Mouse (Mus musculus) stomach, embryonic 16.5 days (tissue): Measurements from ENCODE around the gene Gm44965. TPM values are rescaled to one million over a fixed set of nuclear protein-coding genes. Genes with fewer than 3 reads are reported as not detected.

Experiments used
- ATAC-seq: fragments of 200-750 bp; cut with Nextera tagmentation; 2 replicates; pipeline ENCODE4 v1.8.0; 2017; ENCODE audit warnings: moderate number of reproducible peaks, moderate TSS enrichment; ENCODE audit not compliant: insufficient read depth, low FRiP score
- H3K27ac ChIP-seq: fragments of 300-500 bp; sonication (generic); 2 replicates; pipeline ENCODE4 v1.5.1; 2014; ENCODE audit warnings: low read length
- H3K27me3 ChIP-seq: fragments of 300-500 bp; sonication (generic); 2 replicates; pipeline ENCODE4 v1.6.1; 2014; ENCODE audit warnings: low read length, control low read depth, mixed read lengths; ENCODE audit not compliant: control insufficient read depth, insufficient read depth
- H3K36me3 ChIP-seq: fragments of 300-500 bp; sonication (generic); 2 replicates; pipeline ENCODE4 v1.6.1; 2014; ENCODE audit warnings: low read length; ENCODE audit not compliant: control insufficient read depth, insufficient read depth
- H3K4me1 ChIP-seq: fragments of 300-500 bp; sonication (generic); 2 replicates; pipeline ENCODE4 v1.6.1; 2014; ENCODE audit warnings: low read length, control low read depth, mixed read lengths; ENCODE audit not compliant: control insufficient read depth, insufficient read depth
- H3K4me2 ChIP-seq: fragments of 300-500 bp; sonication (generic); 2 replicates; pipeline ENCODE4 v1.6.1; 2014; ENCODE audit warnings: low read depth, low read length, mixed read lengths
- H3K4me3 ChIP-seq: fragments of 300-500 bp; sonication (generic); replicated peaks from 2 replicates; pipeline ENCODE4 v1.5.1; 2014; ENCODE audit warnings: mild to moderate bottlenecking, low read length
- H3K9ac ChIP-seq: fragments of 300-500 bp; sonication (generic); 2 replicates; pipeline ENCODE4 v1.6.1; 2014; ENCODE audit warnings: low read length
- H3K9me3 ChIP-seq: fragments of 300-500 bp; sonication (generic); replicated peaks from 2 replicates; pipeline ENCODE4 v1.6.1; 2016; ENCODE audit warnings: low read length, control low read depth; ENCODE audit not compliant: control insufficient read depth
- WGBS: fragments of 180-500 bp; shearing (Covaris S2); extraction: QIAGEN DNeasy Blood & Tissue Kit; methylation state at CpG from one replicate; pipeline ENCODE4 v1.1.7; 2014; 5-methylcytosine and 5-hydroxymethylcytosine counted together
- polyA plus RNA-seq: library from polyadenylated mRNA; unstranded; fragments of >200 nt; fragmentation: Nextera tagmentation; extraction: Ambion mirVana; gene quantifications from 2 replicates; pipeline ENCODE4 v1.2.1, GENCODE M21; 2015

Gene Gm44965
- polyA plus RNA-seq, 1 experiment from 2014 or later = 0.70 TPM

DNA sequence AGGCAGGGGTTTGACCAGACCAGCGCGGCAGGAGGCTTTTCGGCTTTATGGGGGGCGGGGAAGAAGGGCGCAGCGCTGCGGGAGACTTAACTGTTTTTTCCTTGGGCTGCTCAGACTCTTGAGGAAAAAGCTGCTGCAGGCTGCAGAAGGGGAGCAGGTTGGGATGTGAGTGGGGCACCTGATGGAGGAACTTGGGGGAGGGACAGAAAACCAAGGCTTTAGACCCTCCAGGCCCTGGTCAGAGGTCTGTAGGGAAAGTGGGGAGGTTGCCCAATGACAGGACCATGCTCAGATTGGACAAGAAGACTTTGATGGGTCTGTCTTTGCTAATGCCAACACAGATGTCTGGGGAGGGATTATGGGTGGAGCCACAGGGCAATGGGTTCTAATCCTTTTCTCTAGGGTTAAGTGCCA, 33.8 kb downstream of the Gm44965 start:
- Histone ChIP-seq H3K27ac (no peak overlapping the region), H3K9ac (peak overlapping the region; percentile 64), H3K4me2 (peak overlapping the region; percentile 96), H3K27me3 (peaks cover 40% of the 10 kb centered on the region), H3K9me3 (no peaks in the 10 kb centered on the region), H3K4me1 (peaks cover 11% of the 10 kb centered on the region), H3K36me3 (no peaks in the 10 kb centered on the region), H3K4me3 (peak overlapping the region; percentile 51)
- WGBS = 4% methylated on average over 7 of the region's 7 CpGs
- no peak for ATAC-seq

DNA sequence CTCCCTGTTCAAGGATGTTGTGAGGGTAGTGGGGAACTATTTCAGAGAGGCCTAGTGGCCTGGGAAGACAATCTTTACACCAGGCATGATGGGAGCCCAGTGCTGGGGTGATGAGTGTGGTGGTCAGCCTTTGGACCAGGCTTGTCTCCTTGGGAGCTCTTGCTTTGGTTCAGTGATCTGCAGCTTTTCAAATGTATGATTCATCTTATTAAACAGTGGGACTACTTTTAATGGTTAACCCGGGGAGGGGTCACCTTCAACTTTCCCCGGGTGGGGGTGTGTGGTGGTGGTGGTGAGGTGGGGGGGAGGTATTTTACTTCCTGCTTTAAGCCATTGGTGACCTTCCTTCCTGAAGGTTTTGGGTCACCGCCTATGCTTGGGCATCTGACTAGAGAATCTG, 34.6 kb downstream of the Gm44965 start:
- ATAC-seq = no peak
- H3K27me3 ChIP-seq = peaks cover 40% of the 10 kb centered on the region
- no peak overlapping the region for H3K9ac ChIP-seq
- H3K9me3 ChIP-seq = no peaks in the 10 kb centered on the region
- H3K36me3 ChIP-seq = no peaks in the 10 kb centered on the region
- 73% methylated on average over 3 of the region's 3 CpGs for WGBS
- H3K4me2 ChIP-seq = no peak overlapping the region
- H3K4me3 ChIP-seq = no peak overlapping the region
- H3K27ac ChIP-seq = no peak overlapping the region
- peaks cover 11% of the 10 kb centered on the region for H3K4me1 ChIP-seq

DNA sequence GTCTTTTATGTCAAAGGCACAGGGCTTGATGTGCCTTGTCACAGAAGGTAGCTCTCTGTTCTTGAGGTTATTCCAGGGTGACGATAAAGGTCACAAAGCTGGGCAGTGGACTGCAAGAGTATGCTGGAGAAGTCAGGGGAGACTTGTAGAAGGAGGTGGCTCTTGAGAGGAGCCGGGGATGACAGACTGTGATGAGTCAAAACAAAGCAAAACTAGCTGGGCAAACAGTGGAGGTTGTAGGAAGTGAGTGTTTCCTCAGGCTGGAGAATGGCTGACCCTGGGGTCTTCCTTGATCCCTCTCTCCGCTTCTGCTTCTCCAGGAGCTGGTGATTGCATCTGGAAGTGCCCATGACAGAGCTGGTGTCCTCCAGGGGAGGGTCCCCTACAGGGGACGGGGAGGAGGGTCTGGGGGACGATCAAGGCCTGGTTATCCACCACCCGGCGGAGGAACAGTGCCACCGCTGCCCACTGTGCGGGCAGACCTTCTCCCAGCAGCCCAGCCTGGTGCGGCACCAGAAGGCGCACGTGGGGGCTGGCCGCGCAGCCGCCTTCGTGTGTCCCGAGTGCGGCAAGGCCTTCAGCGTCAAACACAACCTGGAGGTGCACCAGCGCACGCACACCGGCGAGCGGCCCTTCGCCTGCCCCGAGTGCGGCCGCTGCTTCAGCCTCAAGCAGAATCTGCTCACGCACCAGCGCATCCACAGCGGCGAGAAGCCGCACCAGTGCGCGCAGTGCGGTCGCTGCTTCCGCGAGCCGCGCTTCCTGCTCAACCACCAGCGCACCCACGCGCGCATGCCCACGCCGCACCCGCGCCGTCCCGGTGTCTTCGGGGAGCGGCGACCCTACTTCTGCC, 35.3 kb downstream of the Gm44965 start:
- 5% methylated on average over 54 of the region's 54 CpGs for WGBS
- Histone ChIP-seq H3K4me2 (peak overlapping the region; percentile 85), H3K27ac (no peak overlapping the region), H3K36me3 (no peaks in the 10 kb centered on the region), H3K4me3 (peak overlapping the region; percentile 45), H3K27me3 (peaks cover 40% of the 10 kb centered on the region), H3K9ac (peak overlapping the region; percentile 70), H3K4me1 (peaks cover 11% of the 10 kb centered on the region), H3K9me3 (no peaks in the 10 kb centered on the region)
- 0 out of 2 replicates have a peak, but pooled peaks have one; percentile 34 for ATAC-seq

DNA sequence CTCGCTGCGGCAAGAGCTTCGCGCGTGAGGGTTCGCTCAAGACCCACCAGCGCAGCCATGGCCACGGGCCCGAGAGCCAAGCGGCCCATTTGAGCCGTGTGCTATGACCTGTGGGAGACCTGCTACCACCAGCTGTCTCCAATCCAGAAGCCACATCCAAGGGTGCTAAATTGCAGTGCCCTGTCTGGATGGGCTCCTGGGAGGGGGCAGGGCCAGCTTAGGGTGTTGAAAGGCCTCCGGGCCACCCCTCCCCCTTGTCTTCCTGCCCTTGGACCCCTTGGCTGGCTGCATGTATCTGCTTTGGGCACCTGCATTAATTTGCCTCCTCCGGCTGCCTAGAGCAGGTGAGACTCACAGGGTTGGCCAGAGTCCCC, 35.9 kb downstream of the Gm44965 start:
- H3K27ac ChIP-seq = no peak overlapping the region
- H3K4me2 ChIP-seq = peak overlapping the region; percentile 85
- H3K4me3 ChIP-seq = peak overlapping the region; percentile 45
- no peaks in the 10 kb centered on the region for H3K36me3 ChIP-seq
- 11% methylated on average over 13 of the region's 13 CpGs for WGBS
- H3K4me1 ChIP-seq = peaks cover 11% of the 10 kb centered on the region
- H3K9ac ChIP-seq = peak overlapping the region; percentile 70
- ATAC-seq = no peak
- H3K9me3 ChIP-seq = no peaks in the 10 kb centered on the region
- H3K27me3 ChIP-seq = peaks cover 40% of the 10 kb centered on the region

DNA sequence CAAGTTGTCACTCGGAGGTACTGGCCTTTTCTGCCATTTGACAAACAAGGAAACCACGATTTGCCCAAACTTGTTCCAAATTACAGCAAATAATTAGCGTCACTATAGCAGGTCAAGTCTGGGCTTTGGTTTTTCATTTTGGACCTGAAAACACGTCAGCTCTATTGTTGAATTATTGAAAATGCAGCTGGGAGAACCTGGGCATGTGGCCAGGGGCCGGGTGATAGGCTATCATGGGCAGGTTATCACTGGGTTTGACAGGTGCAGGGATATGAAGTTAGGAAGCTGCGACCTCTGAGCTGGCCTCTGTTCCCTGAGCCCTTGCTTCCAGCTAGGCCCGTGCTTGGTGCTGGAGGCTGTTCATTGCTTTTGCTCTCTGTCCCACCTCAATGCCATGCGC, 37.1 kb downstream of the Gm44965 start:
- Histone ChIP-seq H3K27me3 (peaks cover 35% of the 10 kb centered on the region), H3K27ac (no peak overlapping the region), H3K4me1 (peaks cover 11% of the 10 kb centered on the region), H3K4me3 (no peak overlapping the region), H3K4me2 (no peak overlapping the region), H3K9me3 (no peaks in the 10 kb centered on the region), H3K9ac (no peak overlapping the region), H3K36me3 (no peaks in the 10 kb centered on the region)
- WGBS = 75% methylated on average over 8 of the region's 8 CpGs
- ATAC-seq = no peak

DNA sequence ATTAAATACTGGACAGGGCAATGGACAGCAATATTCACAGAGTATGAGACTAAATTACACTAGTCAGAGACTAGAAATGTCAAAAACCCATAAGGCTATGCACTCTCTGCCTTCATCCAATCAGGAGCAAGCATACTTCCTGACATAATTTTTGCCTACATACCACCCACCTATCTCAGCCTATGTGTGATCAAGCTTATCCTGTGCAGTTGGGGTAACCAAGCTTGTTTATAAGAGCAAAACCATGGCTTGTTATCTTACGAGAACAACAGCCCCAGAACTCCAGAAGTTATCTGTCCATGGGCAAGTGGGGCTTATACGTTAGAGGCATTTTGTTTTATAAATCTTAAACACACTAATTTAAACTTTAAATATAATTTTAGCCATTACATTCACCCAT, 41.4 kb downstream of the Gm44965 start:
- 80% methylated on average over 2 of the region's 2 CpGs for WGBS
- no peak for ATAC-seq
- H3K4me3 ChIP-seq = no peak overlapping the region
- H3K4me2 ChIP-seq = no peak overlapping the region
- H3K27ac ChIP-seq = no peak overlapping the region
- H3K4me1 ChIP-seq = no peaks in the 10 kb centered on the region
- H3K9ac ChIP-seq = no peak overlapping the region
- H3K9me3 ChIP-seq = no peaks in the 10 kb centered on the region
- no peaks in the 10 kb centered on the region for H3K27me3 ChIP-seq
- no peaks in the 10 kb centered on the region for H3K36me3 ChIP-seq

DNA sequence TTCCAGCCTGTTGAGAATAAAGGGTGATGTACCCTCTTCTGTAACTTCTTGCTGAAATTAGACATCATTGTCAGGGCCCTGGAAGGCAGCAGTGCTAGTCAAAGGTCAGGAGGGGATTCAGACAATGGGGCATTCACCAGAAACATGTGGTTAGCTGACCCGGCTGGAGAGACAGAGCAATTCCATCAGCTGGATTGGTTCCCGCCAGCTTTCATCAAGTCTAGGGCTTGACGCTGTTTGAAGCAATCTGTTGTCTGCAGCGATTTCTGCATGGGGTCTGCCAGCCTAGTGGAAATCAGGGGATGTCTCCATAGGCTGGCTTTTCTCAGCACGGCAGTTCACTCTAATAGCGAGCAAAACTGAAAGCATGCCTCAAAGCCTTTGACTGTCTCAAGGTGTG, 42.8 kb downstream of the Gm44965 start:
- no peak for ATAC-seq
- Histone ChIP-seq H3K27ac (no peak overlapping the region), H3K4me1 (no peaks in the 10 kb centered on the region), H3K36me3 (no peaks in the 10 kb centered on the region), H3K9me3 (no peaks in the 10 kb centered on the region), H3K9ac (no peak overlapping the region), H3K4me2 (no peak overlapping the region), H3K27me3 (no peaks in the 10 kb centered on the region), H3K4me3 (no peak overlapping the region)
- 70% methylated on average over 6 of the region's 6 CpGs for WGBS

DNA sequence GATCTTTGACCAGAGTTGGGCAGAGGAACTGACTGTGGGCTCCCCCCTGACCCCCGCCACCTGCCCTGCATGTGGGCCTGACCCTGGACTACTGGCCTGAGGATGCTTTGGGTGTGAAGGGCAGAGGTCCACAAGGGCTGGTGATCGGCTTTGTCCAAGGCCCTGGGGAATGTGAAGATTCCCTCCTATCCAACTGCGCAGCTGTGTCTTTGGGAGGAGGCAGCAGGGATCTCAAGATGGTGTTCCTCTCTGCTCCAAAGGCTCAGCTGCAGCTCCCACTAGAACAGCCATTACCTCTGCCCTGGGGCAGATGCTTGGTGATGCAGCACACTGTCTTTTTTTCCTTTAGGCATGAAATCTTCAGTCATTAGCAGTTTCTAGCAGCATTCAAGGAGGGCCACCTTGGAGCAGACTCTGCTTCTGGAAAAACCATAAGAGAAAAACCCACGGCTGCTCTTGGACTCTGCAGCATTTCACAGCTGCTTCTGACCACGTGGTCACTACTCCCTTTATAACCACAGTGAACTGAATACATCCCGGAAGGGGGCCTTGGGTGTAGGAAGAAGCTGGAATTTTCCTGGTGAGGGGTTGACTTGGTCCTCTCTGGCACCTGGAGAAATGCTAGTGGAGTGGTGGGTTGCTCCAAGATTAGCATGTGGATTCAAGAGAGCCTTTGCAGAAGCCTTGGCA, 44.2 kb downstream of the Gm44965 start:
- H3K36me3 ChIP-seq = no peaks in the 10 kb centered on the region
- 64% methylated on average over 6 of the region's 6 CpGs for WGBS
- H3K4me1 ChIP-seq = no peaks in the 10 kb centered on the region
- H3K4me2 ChIP-seq = no peak overlapping the region
- H3K27ac ChIP-seq = no peak overlapping the region
- H3K9ac ChIP-seq = no peak overlapping the region
- H3K9me3 ChIP-seq = no peaks in the 10 kb centered on the region
- H3K4me3 ChIP-seq = no peak overlapping the region
- no peak for ATAC-seq
- no peaks in the 10 kb centered on the region for H3K27me3 ChIP-seq

DNA sequence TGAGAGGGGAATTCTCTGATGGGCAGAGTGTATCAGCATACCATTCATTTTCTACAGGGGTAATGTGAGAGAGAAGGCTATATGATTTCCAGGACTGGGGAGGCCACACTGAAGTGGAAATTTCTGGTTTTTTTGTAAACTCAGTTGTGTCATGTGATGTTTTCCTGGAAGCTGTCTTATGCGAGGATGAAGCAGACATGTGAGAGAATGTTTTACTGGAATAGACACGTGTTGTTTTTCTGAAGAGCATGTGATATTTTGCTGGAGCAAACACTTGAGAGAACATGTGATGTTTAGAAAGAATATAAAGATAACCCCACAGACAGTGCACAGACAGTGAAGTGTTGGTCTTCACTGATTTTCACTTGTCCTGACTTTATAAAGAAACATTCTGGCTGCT, 44.8 kb downstream of the Gm44965 start:
- H3K27ac ChIP-seq = no peak overlapping the region
- H3K36me3 ChIP-seq = no peaks in the 10 kb centered on the region
- WGBS = 73% methylated on average over 2 of the region's 2 CpGs
- ATAC-seq = no peak
- no peaks in the 10 kb centered on the region for H3K27me3 ChIP-seq
- H3K4me3 ChIP-seq = no peak overlapping the region
- no peaks in the 10 kb centered on the region for H3K4me1 ChIP-seq
- H3K9me3 ChIP-seq = no peaks in the 10 kb centered on the region
- H3K9ac ChIP-seq = no peak overlapping the region
- no peak overlapping the region for H3K4me2 ChIP-seq
